Mouse (Mus musculus): ENCODE results near the gene Yipf3. TPM values are rescaled to one million over a fixed set of nuclear protein-coding genes. Genes with fewer than 3 reads are reported as not detected.

The Yipf3 gene
- total RNA-seq, 1 experiment from 2014 or later, result 59.1 TPM

DNA sequence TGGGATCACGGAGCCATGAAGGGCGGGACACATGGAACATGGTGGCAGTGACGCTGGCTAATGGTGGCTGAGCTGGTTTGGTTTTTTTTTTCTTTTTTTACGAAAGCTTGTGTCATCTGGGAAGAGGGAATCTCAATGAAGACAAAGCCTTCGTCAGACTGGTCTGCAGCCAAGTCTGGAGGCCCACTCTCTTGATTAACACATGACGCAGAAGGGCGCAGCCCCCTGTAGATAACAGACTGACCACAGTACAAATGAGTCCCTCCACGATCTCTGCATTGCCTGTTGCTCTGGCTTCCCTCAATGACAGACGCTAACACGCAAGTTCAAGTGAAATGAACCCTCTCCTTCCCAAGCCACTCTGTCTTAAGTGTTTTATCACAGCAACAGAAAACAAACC is 27.6 kb downstream of the Yipf3 start:
- no peak for ATAC-seq (ENCODE audit: extremely low read depth, insufficient number of reproducible peaks, low FRiP score, poor library complexity, severe bottlenecking)

DNA sequence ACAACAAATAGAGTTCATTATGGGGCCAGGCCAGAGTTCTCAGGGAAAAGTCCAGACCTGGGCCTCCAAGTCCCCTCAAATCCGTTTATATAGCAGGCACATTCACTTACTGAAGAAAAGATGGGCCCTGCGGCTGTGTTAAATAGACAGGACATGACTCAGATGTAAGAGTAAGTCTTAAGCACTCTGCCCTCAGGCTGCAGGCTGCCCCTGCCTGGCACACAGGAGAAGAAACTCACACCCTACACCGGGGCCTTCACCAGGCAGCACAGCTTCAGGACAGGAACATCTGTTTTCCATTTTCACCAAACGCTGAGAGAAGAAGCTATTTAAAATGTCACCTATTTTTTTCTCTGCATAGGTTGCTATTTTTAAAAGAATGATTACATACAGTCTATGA is 29.7 kb downstream of the Yipf3 start:
- no peak for ATAC-seq (ENCODE audit: extremely low read depth, insufficient number of reproducible peaks, low FRiP score, poor library complexity, severe bottlenecking)

DNA sequence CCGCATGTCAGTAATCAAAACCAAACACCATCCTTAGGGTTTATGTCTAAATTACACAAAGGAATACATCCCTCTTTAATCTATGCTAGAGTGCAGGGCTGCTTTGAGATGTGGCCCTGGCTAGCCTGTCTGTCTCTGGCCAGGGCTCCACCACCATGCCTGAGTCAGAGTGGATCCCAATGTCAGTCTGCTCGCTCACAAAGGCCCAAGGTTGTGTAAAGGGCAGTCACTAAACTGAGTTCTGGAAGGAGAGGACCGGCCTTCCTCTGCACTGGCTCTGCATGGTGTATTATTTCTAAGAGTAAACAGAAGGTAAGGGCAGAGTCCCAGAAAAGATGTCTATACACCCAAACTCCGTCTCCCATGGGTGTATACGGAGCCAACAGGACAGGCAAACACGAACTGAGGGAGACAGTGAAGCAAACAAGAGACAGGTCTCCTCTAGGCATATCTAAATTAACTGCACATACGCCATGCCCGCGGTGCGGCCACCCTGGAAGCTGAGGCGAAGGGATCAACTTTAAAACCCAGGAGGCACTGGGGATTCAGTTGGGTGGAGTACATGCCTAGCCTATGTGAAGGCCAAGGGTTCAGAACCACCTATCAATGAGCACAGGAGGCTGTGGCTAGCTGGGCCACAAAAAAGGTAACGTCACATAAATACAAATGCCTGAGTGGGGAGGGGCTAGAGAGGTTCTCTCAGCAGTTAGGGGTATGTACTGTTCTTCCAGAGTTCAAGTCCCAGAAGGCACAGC is 30.3 kb downstream of the Yipf3 start:
- no peak for ATAC-seq (ENCODE audit: extremely low read depth, insufficient number of reproducible peaks, low FRiP score, poor library complexity, severe bottlenecking)

DNA sequence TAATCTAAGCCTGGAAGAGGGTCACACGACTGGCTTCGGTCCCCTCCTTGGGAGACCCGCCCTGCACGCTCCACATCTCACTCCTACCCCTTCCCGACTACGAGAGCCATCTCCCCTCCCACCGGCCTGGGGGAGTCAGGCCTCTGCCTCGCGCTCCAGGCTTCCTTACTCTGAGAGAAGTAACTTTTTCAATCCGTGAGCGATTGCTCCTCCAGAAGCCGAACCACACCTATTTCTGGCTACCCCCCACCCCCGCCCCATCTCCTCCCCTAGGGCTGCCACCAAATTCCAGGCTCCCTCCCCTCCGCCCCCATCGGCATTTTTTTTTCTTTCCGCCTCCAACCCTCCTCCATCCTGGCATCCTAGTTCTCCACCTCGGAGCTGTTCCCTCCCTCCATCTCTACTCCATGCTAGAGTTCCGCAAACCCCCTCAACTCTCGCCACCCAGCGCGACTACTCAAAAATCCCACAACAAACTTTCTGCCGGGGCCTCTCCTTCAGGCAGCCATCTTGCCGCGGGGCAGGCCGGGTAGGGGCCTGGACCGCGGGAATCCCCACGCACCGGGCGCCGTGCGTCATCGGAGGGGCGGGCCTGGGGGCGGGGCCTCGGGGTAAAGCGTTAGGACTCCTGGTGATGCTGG is 34.7 kb downstream of the Yipf3 start, which contains the start of gene Tjap1:
Tjap1 (minus strand) TSS at position 544 of the 641 bp plus-strand sequence.
- ATAC-seq (ENCODE audit: extremely low read depth, insufficient number of reproducible peaks, low FRiP score, poor library complexity, severe bottlenecking), result peak; percentile 78

DNA sequence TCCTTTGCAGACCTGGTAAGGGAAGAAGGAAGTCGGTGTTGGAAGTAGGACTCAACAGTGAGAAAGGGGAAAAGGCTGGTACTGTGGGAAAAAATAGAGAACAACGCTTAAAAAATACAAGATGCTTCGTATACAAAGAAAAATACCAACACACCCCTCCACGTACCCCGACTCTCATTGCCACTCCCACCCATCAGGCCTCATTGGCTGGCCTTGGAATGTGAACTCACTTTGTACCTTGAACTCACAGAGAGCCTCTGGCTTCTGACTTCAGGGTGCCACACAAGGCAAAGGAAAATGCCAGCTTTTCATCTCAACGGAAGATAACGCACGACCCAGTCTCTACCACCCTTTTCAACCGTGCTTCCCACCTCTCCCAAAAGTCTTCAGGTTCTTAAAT is 35.3 kb downstream of the Yipf3 start:
- ATAC-seq (ENCODE audit: extremely low read depth, insufficient number of reproducible peaks, low FRiP score, poor library complexity, severe bottlenecking), result no peak

DNA sequence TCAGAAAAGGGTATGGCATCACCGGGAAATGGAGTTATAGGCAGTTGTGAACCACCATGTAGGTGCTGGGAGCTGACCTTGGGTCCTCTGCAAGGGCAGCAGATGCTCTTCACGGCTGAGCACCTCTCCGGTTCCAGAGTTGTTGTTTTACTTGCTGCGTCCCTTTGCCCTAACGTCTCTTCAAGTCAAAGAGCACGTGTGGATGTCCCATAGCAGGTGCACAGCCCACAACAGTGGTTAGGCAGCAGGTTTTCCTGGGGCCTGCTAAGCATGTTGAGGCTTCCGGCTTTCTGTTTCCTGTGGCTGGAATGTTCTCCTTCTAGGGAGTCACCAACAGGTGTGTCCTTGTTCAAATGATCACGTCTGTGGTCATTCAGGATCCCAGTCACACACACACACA is 36.0 kb downstream of the Yipf3 start:
- ATAC-seq (ENCODE audit: extremely low read depth, insufficient number of reproducible peaks, low FRiP score, poor library complexity, severe bottlenecking), result no peak

DNA sequence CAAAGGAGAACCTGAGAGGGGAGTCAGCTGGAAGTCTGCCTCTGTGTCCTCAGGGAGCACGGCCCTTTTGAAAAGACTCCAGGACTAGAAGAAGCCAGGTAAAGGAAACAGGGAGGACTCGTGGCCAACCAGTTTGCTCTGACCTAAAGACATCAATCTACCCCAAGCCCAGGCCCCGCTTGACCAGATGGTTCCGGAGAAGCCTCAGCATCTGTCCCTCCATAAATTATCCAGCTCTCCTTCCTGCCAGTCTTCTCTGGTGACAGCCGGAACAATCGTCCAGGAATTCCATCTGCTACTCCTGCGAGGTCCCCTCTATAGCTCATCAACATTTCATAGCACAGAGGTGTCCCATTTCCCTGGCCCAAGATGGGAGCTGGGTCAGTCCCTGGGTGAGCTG is 36.8 kb downstream of the Yipf3 start:
- no peak for ATAC-seq (ENCODE audit: extremely low read depth, insufficient number of reproducible peaks, low FRiP score, poor library complexity, severe bottlenecking)

DNA sequence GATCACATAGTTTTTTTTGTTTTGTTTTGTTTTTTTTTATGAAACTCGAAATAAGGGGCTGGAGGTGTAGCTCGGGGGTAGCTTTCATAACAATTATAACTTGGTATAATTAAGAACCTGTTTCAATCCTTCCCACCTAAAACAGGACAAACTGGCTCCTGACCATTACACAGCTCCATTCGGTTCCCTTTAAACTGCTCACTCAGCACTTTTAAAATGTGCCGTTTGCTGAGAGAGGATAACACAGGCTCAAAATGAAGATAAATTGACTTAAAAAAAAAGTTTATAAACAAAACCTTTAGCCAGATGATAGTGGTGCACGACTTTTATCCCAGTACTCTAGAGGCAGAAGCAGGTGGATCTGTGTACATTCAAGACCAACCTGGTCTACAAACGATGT is 37.5 kb downstream of the Yipf3 start:
- no peak for ATAC-seq (ENCODE audit: extremely low read depth, insufficient number of reproducible peaks, low FRiP score, poor library complexity, severe bottlenecking)

DNA sequence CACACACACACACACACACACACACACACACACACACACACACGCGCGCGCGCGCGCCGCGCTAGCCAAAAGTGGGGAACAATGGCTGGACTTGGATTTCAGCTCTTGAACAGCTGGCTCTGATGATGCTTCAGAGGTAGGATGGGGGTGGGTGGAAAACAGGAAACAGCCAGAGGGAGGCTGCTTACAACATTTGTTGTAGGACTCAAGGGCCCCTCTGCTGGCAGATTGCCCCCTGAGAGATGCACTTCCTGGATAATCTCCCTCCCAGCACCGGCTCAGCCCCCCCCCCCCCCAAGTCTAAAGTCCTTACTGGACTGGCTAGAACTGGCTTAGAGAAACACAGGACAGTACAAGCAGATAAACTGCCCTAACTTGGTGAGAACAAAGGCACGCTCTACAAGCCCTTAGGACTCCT is 39.8 kb downstream of the Yipf3 start:
- ATAC-seq (ENCODE audit: extremely low read depth, insufficient number of reproducible peaks, low FRiP score, poor library complexity, severe bottlenecking), result no peak

DNA sequence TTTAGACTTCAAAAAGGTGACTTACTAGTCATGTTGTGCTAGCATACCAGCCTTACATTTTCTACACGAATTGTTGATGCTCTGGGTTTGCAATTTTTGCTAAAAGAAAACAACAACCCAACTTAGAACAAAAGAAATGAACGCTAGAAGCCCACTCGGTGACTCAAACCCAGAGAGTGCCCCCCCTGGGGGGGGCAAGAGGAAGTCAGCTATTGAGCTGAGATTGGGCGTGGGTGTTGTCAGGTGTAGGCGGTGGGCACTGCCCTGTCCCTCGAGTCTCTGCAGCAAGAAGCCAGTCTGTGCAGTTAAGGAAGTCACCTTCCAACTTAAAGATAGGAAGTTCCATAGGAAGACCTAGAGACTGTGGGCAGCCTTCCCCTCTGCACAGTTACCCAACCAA is 48.7 kb downstream of the Yipf3 start:
- ATAC-seq (ENCODE audit: extremely low read depth, insufficient number of reproducible peaks, low FRiP score, poor library complexity, severe bottlenecking), result no peak

DNA sequence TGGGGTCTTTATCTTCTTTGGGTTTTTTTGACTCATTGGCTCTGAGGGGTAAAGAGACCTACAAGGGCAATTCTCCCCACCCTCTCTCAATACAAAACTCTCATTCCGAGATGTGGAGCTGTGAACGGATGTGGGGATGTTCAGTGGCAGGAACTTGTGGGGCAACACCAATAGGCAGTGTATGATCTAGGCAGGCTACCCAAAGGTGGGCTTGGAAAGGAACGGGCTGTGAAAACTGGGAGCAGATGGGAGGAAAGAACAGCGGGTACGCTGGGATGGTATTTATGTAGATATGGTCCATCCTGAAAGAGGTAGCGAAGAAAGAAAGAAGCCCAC is 49.1 kb downstream of the Yipf3 start:
- ATAC-seq (ENCODE audit: extremely low read depth, insufficient number of reproducible peaks, low FRiP score, poor library complexity, severe bottlenecking), result no peak

DNA sequence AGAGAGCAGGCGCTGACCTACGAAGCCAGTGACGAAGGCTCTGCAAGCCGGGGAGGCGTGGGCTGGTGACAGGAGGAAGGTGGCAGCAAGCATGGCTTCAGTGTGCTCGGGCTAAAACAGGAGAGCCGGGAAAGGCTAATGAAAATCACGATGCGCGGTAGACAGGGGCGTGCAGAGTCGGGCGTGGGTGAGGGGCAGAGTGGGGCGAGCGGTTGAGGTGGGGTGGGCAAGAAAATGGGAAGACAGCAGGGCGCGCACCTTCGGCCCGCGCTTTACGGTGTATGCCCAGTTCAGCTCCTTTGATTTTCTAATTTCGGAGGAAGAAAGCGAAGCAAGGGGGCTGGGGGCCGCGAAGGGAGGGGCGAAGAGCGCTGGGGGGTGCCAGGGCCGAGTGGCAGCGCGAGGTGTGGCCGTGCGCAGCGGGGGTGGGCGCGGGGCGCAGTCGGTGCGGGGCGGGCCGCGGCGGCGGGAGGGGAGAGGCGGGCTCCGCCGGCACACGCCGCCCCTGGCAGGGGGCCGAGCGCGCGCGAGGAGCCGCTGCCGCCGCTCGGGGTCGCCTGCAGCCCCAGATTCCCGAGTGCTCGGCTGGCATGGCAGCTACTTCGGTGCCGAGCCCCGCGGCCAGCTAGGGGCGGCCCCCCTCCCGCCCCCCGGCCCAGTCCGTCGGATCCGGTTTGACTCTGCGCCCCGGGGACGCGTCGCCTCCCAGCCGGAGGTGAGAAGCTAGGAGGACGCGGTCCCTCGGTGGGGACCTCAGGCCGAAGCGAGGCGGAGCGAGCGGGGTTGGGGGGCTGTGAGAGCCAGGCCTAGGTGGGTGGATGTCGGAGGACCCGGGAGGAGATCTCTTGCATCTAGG is 49.7 kb downstream of the Yipf3 start, which contains the start of gene Dlk2:
Dlk2 (plus strand) TSS at position 58 of the 856 bp plus-strand sequence.
- no peak for ATAC-seq (ENCODE audit: extremely low read depth, insufficient number of reproducible peaks, low FRiP score, poor library complexity, severe bottlenecking)

DNA sequence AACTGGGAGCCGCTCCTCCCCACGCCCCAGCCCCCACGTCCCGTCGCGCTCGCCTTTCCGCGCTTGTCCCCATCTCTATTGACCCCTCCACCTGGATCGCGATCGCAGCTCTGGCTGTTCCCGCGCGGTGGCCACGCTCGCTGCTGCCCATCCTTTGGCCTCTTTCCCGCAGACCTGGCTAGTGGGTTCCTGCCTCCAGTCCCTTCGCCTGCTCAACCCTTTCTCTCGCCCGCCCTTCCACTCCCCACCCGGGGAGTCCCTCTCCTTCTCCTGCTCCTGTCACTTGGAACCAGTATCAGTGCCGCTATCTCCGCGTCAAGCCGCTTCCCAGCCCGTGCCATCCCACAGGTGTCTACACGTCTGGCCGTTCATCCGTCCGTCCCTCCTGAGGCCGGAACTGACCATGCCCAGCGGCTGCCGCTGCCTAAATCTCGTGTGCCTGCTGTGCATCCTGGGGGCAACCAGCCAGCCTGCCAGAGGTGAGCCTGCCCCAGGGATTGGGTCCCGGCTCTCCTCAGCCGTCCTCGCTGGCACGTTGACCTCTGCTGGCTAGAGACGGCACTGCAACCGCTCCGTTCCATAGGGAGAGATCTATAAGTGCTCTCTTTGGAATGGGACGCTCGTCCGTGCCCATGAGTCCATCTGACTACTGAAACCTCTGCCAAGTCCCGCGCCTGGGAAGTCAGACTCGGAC is 50.5 kb downstream of the Yipf3 start:
- peak; percentile 71 for ATAC-seq (ENCODE audit: extremely low read depth, insufficient number of reproducible peaks, low FRiP score, poor library complexity, severe bottlenecking)

DNA sequence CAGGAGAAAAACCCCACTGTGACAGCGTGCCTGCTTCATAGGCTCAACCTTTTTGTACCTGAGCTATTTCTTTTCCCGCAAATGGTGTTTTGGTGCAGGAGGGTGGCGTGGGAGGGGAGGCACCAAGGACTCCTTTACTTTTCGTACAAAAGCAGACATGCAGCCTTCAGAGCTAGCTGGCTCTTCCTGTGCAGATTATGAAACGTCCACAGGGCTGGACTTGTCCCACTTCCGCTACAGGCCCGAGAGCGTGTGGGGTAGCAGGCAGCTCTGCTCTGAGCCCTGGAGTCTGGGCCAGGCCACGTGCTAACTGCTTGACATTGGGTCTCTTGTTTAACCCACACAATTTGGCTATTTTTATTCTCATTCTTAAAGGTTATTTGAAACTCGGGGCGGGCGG is 54.0 kb downstream of the Yipf3 start:
- ATAC-seq (ENCODE audit: extremely low read depth, insufficient number of reproducible peaks, low FRiP score, poor library complexity, severe bottlenecking), result no peak

Other genes with a start within 250 kb of the Yipf3 start
- 19.5 and 23.0 TPM in 2 replicates for gene Vegfa, start 215.7 kb upstream of the Yipf3 start, total RNA-seq (2017)
- 20.1 and 23.6 TPM in 2 replicates for gene Mrps18a, start 137.1 kb upstream of the Yipf3 start, total RNA-seq (2017)
- not detected in 2 replicates for gene Rsph9, start 103.9 kb upstream of the Yipf3 start, total RNA-seq (2017)
- gene Mad2l1bp, start 94.5 kb upstream of the Yipf3 start, total RNA-seq (2017), result 7.1 and 10.6 TPM in 2 replicates
- gene Gtpbp2, start 87.0 kb upstream of the Yipf3 start, total RNA-seq (2017), result 181 and 188 TPM in 2 replicates
- gene Polh, start 45.4 kb upstream of the Yipf3 start, total RNA-seq (2017), result 13.2 and 14.4 TPM in 2 replicates
- 30.9 and 37.5 TPM in 2 replicates for gene Xpo5, start 45.3 kb upstream of the Yipf3 start, total RNA-seq (2017)
- 23.3 and 25.4 TPM in 2 replicates for gene Polr1c, start within 50 bp of the Yipf3 start, total RNA-seq (2017)
- gene Lrrc73, start 5.5 kb downstream of the Yipf3 start, total RNA-seq (2017), result 0.74 and 1.3 TPM in 2 replicates
- gene Tjap1, start 34.9 kb downstream of the Yipf3 start, total RNA-seq (2017), result 17.2 and 17.8 TPM in 2 replicates
- not detected in 2 replicates for gene Dlk2, start 49.3 kb downstream of the Yipf3 start, total RNA-seq (2017)
- 3.1 and 3.4 TPM in 2 replicates for gene Abcc10, start 80.3 kb downstream of the Yipf3 start, total RNA-seq (2017)
- gene Zfp318, start 135.7 kb downstream of the Yipf3 start, total RNA-seq (2017), result 216 and 260 TPM in 2 replicates
- 2.3 and 4.3 TPM in 2 replicates for gene Crip3, start 180.8 kb downstream of the Yipf3 start, total RNA-seq (2017)
- not detected in 2 replicates for gene Slc22a7, start 190.4 kb downstream of the Yipf3 start, total RNA-seq (2017)
- gene Ttbk1, start 239.6 kb downstream of the Yipf3 start, total RNA-seq (2017), result 2.2 and 2.3 TPM in 2 replicates
- not detected in 2 replicates for gene Dnph1, start 248.6 kb downstream of the Yipf3 start, total RNA-seq (2017)